Mouse (Mus musculus) frontal cortex, postnatal 36 days (tissue): ENCODE measurements around the gene Slc11a1.
A peak's percentile ranks its signal among the peaks of the same experiment; 100 is the strongest.
"Not testable (repeated sequence)": the region's sequence is repeated elsewhere in the genome, so short reads cannot be mapped to it uniquely, and the experiment has no call there.

Experiments
- DNase-seq, 2 experiments: peaks; one replicate each; pipeline ENCODE4 v3.0.0; 2022; ENCODE audit warnings: low spot score in 2 of 2

Gene Slc11a1

DNA sequence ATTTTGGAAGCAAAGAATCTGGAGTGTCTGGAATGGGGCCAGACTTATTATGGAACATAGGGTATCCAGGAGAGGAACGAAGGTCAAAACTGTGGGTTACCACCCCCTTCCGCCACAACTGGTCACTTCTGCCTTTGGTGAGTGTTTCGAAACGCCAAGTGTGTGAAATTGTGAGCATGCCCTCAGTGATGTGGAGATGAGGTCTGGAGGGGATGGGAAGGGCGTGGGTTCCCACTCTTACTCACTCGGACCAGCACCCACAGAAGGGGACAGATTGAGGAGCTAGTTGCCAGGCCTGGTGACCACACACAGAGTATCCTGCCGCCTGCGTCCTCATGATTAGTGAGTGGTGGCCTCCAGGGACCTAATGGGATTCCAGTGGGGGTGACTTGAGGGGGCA lies at the start of gene Slc11a1:
Slc11a1 (plus strand) TSS at position 216 of the 400 bp plus-strand sequence.
- DNase-seq: no peak

DNA sequence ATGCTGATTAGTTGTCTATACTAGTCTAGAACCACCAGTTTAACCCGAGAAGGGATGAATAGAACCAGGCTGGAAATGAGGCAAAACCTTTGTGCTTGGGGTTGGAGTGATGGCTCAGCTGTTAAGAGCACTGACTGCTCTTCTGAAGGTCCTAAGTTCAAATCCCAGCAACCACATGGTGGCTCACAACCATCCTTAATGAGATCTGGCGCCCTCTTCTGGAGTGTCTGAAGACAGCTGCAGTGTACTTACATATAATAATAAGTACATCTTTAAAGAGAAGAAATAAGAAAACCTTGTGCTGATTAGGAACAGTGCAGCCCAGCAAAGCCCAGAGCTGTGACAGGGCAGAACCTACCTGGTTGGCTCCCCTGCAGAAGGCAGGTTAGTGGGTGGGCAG lies 48.1 kb upstream of the Slc11a1 start:
- not testable (repeated sequence) for DNase-seq

- no peak for DNase-seq
These were observed 45.0 kb upstream of the Slc11a1 start for GRCm38 (mm10) chr1:74329899-74330431.

DNA sequence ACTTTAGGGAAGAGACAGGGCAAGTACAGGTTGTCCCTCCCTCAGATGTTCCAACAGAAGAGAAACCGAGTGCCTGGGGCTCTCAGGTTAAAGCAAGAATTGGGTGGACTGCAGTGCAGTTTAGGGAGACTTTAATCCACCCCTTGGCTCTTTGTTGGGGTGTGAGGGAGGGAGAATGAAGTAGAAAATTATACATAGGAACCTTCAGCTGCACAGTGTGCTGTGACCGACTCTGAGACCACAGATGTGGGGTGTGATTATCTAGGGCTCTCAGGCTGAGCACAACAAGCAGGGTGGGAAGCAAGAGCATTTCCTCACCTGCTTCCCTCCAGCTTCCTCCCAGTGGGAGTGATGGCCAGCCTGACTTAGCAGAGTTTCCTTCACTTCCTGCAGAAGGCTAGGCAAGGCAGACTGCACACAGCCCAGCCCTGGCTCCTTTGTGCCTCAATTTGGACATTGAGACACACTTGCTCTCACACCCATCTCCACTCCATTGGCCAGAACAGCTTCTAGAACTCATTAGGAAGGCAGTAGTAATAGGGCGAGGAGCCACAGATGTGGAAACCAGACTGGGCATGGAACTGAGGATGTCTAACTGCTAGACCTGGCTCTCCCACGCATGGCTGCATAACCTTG lies 43.8 kb upstream of the Slc11a1 start:
- no peak for DNase-seq

DNA sequence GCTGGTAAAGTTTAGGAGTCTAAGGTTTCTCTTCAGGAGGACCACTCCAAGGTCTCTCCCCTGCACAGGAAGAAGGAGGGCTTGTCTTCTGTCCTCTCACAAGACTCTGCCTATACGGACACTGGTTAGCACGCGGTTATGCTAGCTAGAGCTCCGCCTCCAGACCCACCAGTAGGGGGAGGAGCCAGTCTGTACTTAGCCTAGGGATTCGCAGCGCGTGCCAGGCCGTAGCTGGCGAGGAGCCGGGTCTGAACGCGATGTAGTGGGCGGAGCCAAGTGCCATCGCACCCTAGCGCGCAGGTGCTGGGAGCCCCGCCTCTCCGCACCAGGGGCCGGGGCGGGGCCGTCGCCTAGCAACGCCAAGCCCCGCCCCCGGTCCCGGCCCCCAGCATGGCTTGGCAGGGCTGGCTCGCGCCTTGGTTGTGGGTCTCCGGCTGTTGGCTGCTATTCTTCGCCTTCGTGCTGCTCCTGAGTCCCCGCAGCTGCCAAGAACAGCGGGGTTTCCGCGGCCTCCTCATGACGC lies 42.7 kb upstream of the Slc11a1 start:
- DNase-seq: peak; percentile 98

DNA sequence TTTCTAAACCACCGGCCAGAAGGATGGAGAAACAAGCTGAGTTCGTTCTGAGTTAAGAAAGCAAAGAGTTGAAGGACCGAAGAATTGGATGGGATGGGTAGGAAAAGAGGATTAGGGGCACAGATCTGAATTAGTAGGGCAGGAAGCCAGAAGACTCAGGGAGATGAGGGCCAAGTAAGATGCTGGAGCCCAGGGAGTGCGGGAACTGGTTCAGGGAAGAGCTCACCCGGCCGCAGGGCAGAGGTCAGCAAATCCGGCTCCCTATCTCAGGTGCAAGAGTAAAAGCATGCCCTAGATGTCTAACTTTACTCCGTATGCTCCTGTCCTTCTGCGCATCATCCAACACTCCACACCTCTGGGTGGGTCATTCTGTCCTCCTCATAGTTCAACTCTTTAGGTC lies 42.1 kb upstream of the Slc11a1 start:
- DNase-seq: no peak

DNA sequence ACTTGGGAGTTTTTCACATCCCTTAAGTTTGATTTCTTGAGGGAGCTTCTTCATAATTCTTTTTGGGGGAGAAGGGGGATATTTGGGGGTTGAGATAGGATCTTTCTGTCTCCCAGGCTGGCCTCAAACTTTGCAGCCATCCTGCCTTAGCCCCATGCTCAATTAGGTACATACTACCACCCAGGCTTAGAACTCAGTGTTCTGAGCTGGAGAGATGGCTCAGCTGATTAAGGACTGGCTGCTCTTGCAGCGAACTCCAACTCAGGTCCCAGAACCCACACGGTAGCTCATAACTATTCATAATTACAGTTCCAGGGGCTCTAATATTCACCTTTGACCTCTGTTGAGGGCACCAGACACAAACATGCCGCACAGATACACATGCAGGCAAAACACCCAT lies 40.4 kb upstream of the Slc11a1 start:
- DNase-seq: no peak

- no peak for DNase-seq
These were observed 40.0 kb upstream of the Slc11a1 start for GRCm38 (mm10) chr1:74335033-74335432.

- DNase-seq: no peak
These were observed 39.4 kb upstream of the Slc11a1 start for GRCm38 (mm10) chr1:74335436-74336170.

DNA sequence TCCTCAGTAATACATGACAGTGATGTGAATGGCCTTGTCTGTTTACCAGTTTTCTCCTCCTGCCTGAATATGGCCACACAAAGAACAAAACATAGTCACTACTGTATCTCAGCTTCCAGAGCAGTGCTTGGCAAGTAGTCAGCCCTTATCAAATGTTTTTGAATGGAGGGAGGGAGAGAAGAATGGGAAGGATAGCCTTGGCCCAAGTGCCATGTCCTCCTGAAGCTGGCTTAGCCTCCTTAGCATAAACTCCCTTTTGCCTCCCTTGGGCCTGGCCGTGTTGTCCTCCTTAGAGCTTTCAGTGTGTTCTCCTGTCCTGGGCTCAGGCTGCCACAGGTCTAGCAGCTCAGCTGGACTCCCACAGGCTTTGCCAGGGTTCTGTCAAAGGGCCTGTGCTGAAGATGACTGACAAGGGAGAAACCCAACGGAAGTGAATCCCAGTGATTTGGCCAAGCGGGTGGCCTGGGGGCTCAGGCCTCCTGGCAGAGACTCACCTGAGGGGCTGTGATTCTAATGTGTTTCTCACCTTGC lies 37.7 kb upstream of the Slc11a1 start:
- no peak for DNase-seq

DNA sequence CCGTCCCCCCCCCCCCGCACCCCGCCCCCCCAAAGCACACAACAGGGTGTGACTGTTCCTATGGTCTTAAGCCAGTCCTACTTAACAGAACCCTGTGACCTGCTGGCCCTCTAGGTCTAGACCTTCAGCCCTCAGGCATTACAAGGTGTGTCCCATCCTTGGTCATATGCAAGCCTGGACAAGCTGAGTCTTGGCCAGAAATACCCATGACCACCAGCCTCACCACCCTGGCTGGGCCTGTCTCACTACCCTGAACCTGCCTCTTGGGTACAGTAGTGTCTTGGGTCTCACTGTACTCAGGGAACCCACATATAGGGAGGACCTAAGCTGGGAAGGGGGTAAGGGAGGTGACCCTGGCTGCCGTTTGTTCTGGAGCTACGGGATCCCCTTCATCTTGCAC lies 37.0 kb upstream of the Slc11a1 start:
- DNase-seq: no peak

- no peak for DNase-seq
These were observed 36.4 kb upstream of the Slc11a1 start for GRCm38 (mm10) chr1:74338626-74339025.

- no peak for DNase-seq
These were observed 35.1 kb upstream of the Slc11a1 start for GRCm38 (mm10) chr1:74339917-74340316.

DNA sequence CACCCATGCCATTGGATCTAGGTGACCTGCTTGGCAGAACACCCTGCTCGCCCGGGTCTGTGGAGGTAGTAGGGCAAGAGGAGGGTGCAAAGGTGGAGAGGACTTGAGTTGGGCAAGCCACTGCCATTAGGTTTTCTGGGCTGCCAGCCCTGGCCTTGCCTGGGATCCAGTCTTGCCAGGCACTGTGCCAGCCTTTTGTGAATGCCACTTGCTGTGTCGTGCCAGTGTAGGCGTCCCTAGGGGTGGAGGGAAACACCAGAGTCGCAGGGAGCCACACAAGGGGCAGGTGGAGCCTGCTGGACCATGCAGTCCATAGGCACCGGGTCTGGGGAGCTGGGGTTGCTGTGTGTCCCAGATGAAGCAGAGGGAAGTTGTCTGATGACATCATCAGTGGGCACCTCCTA lies 34.6 kb upstream of the Slc11a1 start:
- peak; percentile 48 to 63 for DNase-seq

GRCm38 (mm10) chr1:74340992-74341391 lies 34.0 kb upstream of the Slc11a1 start:
- not testable (repeated sequence) for DNase-seq

- no peak for DNase-seq
These were observed 33.1 kb upstream of the Slc11a1 start for GRCm38 (mm10) chr1:74341898-74342297.

- no peak for DNase-seq
These were observed 32.7 kb upstream of the Slc11a1 start for GRCm38 (mm10) chr1:74342308-74342707.

DNA sequence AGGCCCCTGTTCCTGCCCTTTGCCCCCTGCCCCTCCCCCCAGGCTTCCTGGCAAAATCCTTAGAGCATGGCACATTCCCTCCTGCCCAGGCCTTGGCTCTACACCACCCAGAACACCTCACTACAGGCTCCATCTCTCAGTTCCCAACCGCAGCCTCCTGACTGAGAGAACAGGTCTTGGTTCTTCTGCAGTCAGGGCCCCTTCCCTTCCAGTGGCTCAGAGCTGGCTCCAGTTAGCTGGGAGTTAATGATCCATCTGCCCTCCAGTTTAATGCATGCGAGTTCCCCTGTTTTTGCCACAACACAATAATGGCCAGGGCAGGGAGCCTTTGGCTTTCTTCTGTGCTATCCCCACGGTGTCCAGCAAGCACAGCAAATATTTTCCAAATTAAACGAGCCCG lies 31.8 kb upstream of the Slc11a1 start:
- DNase-seq: no peak

GRCm38 (mm10) chr1:74344163-74344916 lies 30.7 kb upstream of the Slc11a1 start:
- DNase-seq: no peak

DNA sequence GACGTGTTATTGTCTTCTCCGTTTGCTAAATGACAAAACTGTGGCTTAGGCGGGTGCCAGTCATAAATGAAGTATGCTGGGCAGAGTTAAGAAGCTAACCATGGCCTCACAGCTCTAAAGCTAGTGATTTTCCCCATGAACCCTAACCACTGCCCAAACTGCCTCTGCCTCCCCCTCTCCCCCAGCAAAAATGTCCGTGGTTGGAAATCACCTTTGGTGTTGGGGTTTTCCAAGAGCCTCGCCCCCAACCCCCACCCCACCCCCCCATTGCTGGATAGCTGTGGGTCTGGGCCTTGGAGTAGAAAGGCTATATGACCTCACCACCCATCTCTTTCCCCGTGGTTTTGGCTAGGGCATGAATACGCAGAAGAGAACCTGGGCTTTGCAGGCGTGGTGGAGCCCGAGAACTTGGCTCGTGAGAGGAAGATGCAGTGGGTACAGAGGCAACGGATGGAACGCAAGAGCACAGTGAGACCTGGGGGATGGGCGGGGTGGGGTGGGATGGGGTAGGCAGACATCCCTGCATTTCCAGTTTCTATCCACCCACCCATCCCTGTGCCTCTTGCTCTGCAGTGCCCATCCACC lies 23.7 kb upstream of the Slc11a1 start:
- no peak for DNase-seq

DNA sequence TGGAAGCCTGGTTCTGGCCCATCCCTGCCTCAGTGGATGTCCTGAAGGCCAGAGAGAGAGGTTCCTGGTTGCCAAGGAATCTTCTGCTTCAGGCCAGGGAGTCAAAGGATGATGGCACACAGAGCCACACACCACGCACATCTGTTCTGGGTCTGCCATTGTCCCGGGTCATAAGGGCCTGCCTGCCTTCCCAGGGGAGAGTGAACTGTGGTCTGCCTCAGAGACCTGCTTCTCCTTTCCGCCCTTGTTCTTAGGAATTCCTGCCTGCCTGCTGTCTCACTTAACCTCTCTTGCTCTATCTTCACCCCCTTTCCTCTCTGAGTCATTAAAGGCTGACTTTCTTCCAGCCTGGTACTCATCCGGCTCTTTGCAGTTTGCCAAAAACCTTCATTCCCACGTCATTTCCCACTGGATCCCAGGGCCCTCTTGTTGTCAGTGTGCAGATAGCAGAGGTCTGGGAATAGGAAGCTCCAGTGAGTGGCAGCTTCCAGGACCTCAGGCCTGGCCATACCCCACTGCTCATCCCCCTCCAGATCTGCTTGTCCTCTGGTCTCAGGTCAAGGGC lies 22.4 kb upstream of the Slc11a1 start:
- DNase-seq: no peak
